Mouse (Mus musculus): Measurements from ENCODE around the gene Gm5936. TPM values are rescaled to one million over a fixed set of nuclear protein-coding genes. Genes with fewer than 3 reads are reported as not detected.
"Not testable (repeated sequence)": the region's sequence is repeated elsewhere in the genome, so short reads cannot be mapped to it uniquely, and the experiment has no call there.

Gm5936 gene
- not detected in 2 replicates for polyA plus RNA-seq (2016; fragmentation: Nextera tagmentation; extraction: Ambion mirVana)

DNA sequence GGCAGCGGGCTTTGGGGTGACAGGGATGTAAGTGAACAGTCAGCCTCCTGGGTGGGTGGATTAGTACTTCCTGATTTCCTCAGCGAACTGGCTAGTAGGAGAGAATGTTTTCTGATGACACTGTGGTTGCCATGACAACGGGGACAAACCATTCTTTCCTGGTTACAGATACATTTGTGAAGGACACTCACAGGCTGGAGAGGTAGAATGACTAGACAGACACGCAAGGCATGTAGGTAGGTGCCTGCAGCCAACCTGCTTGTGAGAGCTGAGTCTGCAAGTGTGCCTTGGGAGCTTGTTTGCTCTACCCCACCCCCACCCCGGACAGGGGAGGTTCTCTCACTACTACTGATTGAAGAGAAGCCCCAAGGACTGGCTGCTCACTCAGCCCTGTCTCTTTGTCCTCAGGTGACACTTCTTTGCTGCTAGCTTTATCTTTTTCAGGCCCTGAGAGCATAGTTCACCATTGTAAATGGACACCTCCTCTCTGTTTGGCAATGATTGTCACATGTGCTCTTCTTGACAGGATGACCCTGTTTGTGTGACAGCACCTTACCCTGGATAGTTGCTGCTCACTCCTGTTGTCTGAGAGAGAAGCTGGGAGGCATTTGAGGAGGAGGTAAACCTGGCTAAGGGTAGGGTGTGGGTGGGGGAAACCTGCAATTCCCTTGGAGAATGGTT lies at the start of gene Gm5936:
Gene Gm5936, plus strand, starts transcription at position 355 of the 681 bp plus-strand sequence.
- H3K27me3 ChIP-seq (replicated peaks; ENCODE audit: low read depth, poor library complexity, severe bottlenecking); H3K27ac ChIP-seq (replicated peaks); H3K36me3 ChIP-seq (replicated peaks); H3K9me3 ChIP-seq; H3K4me3 ChIP-seq; H3K4me1 ChIP-seq; DNase-seq (ENCODE audit: low spot score): not testable (repeated sequence)
- 61% methylated on average over 4 of the region's 5 CpGs for WGBS

DNA sequence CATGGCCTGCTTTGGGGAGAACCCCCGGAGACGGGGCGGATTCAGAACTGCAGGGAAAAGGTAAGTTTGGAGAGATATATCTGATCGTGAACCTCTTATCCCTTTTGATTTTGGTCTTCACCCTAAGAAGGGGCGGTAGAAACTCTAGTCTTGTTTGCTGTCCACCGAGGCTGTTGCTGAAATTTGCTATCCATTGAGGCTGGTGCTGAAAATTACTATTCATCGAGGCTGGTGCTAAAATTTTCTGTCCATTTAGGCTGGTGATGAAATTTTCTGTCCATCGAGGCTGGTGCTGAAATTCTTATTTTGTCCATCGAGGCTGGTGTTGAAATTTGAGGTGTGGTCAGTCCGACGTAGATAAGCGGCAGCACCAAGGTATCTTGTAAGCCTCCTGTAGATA lies 19.1 kb downstream of the Gm5936 start:
- H3K27ac ChIP-seq (replicated peaks); H3K4me3 ChIP-seq: not testable (repeated sequence)
- DNase-seq (ENCODE audit: low spot score) = peak; percentile 8

DNA sequence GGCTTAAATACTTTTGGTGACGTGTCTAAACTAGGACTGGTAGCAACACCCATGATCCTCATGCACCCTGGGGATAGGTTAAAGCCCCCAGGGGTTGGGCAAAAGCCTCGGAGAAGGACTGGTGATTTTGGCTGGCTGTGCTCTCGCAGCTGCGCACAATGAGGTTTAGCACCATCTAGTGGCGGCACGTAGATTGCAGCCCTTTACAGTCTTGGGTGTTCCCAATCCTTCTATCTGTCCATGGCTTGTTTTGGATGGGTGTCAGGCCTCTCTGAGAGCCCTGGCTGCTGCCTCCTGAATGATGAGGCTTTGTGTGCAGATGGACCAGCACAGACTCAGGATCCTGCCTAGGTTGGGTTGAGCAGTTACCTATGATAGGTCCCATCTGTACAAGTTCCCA lies 43.1 kb downstream of the Gm5936 start:
- H3K4me1 ChIP-seq; H3K36me3 ChIP-seq (replicated peaks): not testable (repeated sequence)

More for the DNA sequence above, 19.1 kb downstream of the Gm5936 start:
- peaks cover 12% of the 10 kb centered on the region for H3K9me3 ChIP-seq
- 87% methylated on average over 12 of the region's 12 CpGs for WGBS
- not testable (repeated sequence) for H3K27me3 ChIP-seq (replicated peaks; ENCODE audit: low read depth, poor library complexity, severe bottlenecking); H3K36me3 ChIP-seq (replicated peaks); H3K4me1 ChIP-seq

More for the DNA sequence above, 43.1 kb downstream of the Gm5936 start:
- not testable (repeated sequence) for H3K27me3 ChIP-seq (replicated peaks; ENCODE audit: low read depth, poor library complexity, severe bottlenecking); H3K27ac ChIP-seq (replicated peaks); H3K4me3 ChIP-seq; H3K9me3 ChIP-seq; DNase-seq (ENCODE audit: low spot score)
- 55% methylated on average over 5 of the region's 6 CpGs for WGBS

Other genes with a start within 250 kb of the Gm5936 start
- gene Olfr1325, start 244.5 kb upstream of the Gm5936 start, polyA plus RNA-seq (2016; fragmentation: Nextera tagmentation; extraction: Ambion mirVana) = not detected in 2 replicates
- gene Gm5640, start 191.6 kb upstream of the Gm5936 start, polyA plus RNA-seq (2016; fragmentation: Nextera tagmentation; extraction: Ambion mirVana) = not detected in 2 replicates
- not detected in 2 replicates for gene Gm6890, start 96.3 kb upstream of the Gm5936 start, polyA plus RNA-seq (2016; fragmentation: Nextera tagmentation; extraction: Ambion mirVana)
- 0.74 and 0.85 TPM in 2 replicates for gene Gab3, start 248.3 kb downstream of the Gm5936 start, polyA plus RNA-seq (2016; fragmentation: Nextera tagmentation; extraction: Ambion mirVana)

All from embryonic facial prominence, embryonic 10.5 days (tissue).